Mouse (Mus musculus): ENCODE results near the gene Olfr1500.
"Not testable (repeated sequence)": the region's sequence is repeated elsewhere in the genome, so short reads cannot be mapped to it uniquely, and the experiment has no call there.

Gene Olfr1500

DNA sequence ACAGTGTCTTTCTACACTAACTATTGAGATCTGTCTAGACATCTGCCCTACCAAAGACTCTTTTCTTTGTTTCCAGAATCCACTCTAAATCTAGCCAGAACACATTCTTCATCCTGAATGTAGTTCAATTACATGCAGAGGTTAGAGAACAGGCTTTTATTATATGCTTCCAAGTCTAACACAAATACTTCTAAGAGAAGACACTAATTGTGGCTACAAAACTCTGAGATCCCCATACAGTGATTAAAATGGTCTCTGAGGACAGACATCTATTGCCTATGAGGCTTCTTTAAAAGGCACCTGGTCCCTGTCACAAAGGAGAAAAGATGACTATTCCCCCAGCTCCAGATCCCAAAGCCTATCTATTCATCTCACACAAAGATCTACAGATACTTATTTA is at the start of gene Olfr1500:
Olfr1500 (minus strand) TSS at position 101 of the 400 bp plus-strand sequence.
- no peak for DNase-seq (ENCODE audit: low spot score)

DNA sequence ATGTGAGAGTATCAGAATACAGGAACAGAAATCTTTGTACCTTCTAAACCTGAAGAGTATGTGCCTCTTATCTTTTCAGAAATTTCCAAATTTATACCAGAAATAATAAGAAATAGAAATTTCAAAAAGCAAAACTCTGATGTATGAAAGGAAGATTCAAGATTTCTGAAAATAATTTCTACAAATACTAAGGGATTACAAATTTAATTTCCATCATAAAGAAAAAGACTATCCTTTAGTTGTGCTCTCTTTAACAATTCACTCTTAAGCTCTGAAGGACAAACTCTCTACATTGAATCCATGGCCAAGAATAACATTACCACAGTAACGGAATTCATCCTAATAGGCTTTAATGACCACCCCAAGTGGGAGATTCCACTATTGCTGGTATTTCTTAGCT is 31.2 kb upstream of the Olfr1500 start, which contains the start of gene Olfr1502:
Olfr1502 (plus strand) TSS at position 301 of the 400 bp plus-strand sequence.
- DNase-seq (ENCODE audit: low spot score) = no peak

- not testable (repeated sequence) for DNase-seq (ENCODE audit: low spot score)
Measured at GRCm38 (mm10) chr19:13850592-13850991, 20.3 kb upstream of the Olfr1500 start, which contains the start of gene Olfr1501. Olfr1501 (minus strand) TSS chr19:13850692.

DNA sequence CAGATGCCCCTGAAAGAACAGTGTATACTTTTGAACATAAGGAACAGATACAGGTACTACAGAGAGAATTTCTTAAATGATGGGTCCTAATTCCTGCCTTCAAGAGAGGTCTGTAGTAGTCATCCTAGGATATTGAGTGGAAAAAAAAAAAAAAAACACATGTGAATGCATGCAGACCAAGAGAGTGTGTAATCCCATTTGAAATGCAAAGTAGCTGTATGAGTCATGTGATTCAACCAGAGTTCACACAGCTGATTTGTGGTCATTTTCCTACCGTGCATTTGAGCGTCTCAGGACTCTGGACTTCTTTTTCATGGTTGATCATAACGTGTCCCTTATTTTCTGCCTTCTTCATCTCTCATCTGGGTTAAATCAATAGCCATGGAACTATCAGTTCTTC is 1.8 kb downstream of the Olfr1500 start:
- no peak for DNase-seq (ENCODE audit: low spot score)

DNA sequence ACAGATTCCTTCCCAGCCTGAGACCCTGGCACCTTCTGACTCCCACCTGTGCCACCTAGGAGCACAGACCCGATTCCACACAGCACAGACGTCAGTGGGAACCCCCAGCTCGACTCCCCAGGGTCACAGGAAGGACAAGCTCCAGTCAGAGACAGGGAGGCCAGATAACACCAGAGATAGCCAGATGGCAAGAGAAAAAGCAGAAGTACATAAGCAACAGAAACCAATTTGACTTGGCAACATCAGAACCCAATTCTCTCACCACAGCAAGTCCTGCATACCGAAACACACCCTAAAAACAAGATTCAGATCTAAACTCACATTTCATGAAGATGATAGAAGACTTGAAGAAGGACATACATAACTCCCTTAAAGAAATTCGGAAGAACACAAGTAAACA is 9.4 kb downstream of the Olfr1500 start:
- no peak for DNase-seq (ENCODE audit: low spot score)

DNA sequence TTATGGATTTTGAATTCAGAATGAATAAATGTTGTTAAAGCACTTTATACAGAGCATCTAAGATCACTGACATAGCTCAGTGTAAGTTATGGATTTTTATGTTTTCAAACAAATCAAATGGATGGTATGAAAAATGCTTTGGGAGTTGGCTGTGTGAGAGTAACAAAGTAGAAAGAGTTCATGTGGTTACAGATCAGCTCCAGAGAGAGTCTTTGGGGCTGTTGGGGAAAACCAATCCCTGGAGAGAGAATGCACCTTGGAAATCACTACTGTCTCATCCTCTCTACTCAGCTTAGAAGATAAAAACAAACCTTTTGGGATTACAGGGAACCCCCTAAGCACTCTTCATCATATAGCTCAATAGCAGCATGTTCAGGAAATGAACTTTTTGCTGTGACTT is 10.9 kb downstream of the Olfr1500 start, which contains the start of gene Olfr1499:
Olfr1499 (minus strand) TSS at position 101 of the 400 bp plus-strand sequence.
- DNase-seq (ENCODE audit: low spot score) = no peak

DNA sequence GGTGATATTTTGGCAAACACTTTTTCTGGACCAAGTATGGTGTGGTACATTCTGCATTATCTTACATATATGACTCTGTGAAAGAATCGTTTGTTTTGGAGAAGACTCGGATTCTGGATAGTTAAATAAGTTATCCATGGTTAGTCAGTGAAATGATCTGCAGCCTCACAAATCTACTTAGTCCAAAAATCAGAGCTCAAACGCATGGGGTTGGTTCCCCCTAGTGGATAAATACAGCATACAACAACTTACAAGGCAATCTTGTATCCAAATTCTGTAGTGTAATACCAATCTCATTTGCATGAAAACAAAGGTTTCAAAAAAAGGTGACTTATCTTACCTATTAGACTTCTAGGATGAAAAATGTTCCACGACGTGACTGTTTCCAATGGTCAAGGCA is 11.5 kb downstream of the Olfr1500 start:
- no peak for DNase-seq (ENCODE audit: low spot score)

DNA sequence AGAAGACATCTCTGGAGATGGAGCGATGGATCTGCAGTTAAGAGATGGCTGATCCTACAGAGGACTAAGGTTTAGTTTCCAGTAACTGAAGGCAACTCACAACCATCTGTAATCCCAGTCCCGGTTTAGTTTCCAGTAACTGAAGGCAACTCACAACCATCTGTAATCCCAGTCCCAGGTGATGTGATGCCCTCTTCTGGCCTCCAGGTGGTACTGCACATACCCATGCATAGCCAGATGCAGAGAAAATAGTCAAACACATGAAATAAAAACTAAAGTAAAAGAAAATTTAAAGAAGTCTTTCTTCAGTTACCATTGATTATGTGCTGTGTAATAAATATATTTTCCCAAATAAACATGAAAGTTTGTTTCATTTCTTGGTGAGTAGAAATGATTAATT is 17.5 kb downstream of the Olfr1500 start:
- no peak for DNase-seq (ENCODE audit: low spot score)

- DNase-seq (ENCODE audit: low spot score) = not testable (repeated sequence)
Measured at GRCm38 (mm10) chr19:13805486-13805885, 24.8 kb downstream of the Olfr1500 start.

- DNase-seq (ENCODE audit: low spot score) = no peak
Measured at GRCm38 (mm10) chr19:13798102-13798501, 32.2 kb downstream of the Olfr1500 start, which contains the start of gene Olfr1497. Olfr1497 (minus strand) TSS chr19:13798202.

GRCm38 (mm10) chr19:13777578-13777977 is 52.7 kb downstream of the Olfr1500 start, which contains the start of gene Olfr1496:
Olfr1496 (plus strand) TSS chr19:13777878.
- DNase-seq (ENCODE audit: low spot score) = no peak
